In the genomic region with DNA sequence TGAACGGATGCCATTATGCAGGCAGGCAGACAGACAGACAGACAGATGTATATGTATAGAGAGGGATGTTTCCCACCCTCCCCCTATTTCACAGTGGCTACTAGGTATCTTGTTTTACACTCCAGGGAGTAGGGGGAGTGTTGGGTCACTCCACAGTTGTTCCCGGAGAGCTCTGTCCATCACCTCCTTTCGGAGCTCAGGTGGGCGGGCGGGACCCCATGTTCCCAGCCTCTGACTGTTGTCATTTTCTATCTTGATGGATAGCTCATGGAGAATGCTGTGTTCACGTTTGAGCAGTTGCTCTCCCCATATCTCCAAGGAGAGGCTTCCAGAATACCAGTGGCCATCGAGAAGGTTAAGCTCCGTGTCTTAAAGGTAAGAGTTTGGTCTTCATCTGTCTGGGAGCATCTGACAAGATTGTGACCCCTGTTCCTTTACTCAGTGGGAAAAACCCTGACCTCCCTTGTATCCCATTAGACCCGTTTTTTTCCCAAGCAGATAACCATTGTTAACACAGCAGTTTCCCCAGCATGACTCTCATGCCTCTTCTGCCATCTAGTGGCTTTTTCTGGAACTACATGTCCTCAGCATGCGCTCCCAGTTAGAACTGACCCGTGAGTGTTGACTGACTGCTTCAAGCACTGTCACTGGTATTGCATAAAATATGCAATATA, we compare ENCODE assay signal across 8 mouse cellular contexts. TPM values are rescaled to one million over a fixed set of nuclear protein-coding genes. Genes with fewer than 3 reads are reported as not detected.
A peak's percentile ranks its signal among the peaks of the same experiment; 100 is the strongest.
DNase-seq lines count a peak whose midpoint lies in the region; ATAC-seq and TF ChIP-seq lines count a peak whose summit lies in the region.

No protein-coding gene starts in this region.

- DNase-seq in 416B (ENCODE audit: low read depth) = peak; percentile 86
- peak; percentile 88 for DNase-seq in adrenal gland, postnatal 14 days
- peak; percentile 89 for DNase-seq in embryonic facial prominence, embryonic 11.5 days (ENCODE audit: low spot score)
- peak; percentile 95 for DNase-seq in heart, adult 11 months
- peak; percentile 58 to 81 for DNase-seq in left cerebral cortex, postnatal 36 days (ENCODE audit: low spot score in 2 of 2)
- peak; percentile 45 for DNase-seq in spleen, adult 12 weeks (ENCODE audit: low spot score)

- H3K4me1 ChIP-seq in embryonic facial prominence, embryonic 11.5 days (ENCODE audit: control insufficient read depth, insufficient read depth, low read length) = no peaks in the 10 kb centered on the region
- peaks cover 6% of the 10 kb centered on the region; the same call in 1 of the 2 replicates for H3K4me1 ChIP-seq in intestine, postnatal 0 days (replicated peaks; ENCODE audit: control insufficient read depth, insufficient read depth, low read length)
- H3K4me1 ChIP-seq in midbrain, embryonic 13.5 days (replicated peaks) = no peaks in the 10 kb centered on the region

- H3K9me3 ChIP-seq in embryonic facial prominence, embryonic 11.5 days (replicated peaks; ENCODE audit: control insufficient read depth, low read length) = no peaks in the 10 kb centered on the region
- H3K9me3 ChIP-seq in intestine, postnatal 0 days (ENCODE audit: control insufficient read depth) = no peaks in the 10 kb centered on the region
- no peaks in the 10 kb centered on the region for H3K9me3 ChIP-seq in midbrain, embryonic 13.5 days

- intact Hi-C loops in left cerebral cortex, postnatal 36 days (cut with DNase I) = loop anchor here (1.0 to 5.0 kb wide), 2 partner anchors 142 to 214 kb away; no protein-coding TSS in a partner anchor

- no peaks in the 10 kb centered on the region for H3K36me3 ChIP-seq in embryonic facial prominence, embryonic 11.5 days (replicated peaks; ENCODE audit: control insufficient read depth, insufficient read depth, low read depth, low read length)
- H3K36me3 ChIP-seq in intestine, postnatal 0 days (ENCODE audit: control insufficient read depth, insufficient read depth) = no peaks in the 10 kb centered on the region
- no peaks in the 10 kb centered on the region for H3K36me3 ChIP-seq in midbrain, embryonic 13.5 days

- no peaks in the 10 kb centered on the region for H3K27me3 ChIP-seq in embryonic facial prominence, embryonic 11.5 days (ENCODE audit: control insufficient read depth, insufficient read depth, low read length)
- H3K27me3 ChIP-seq in intestine, postnatal 0 days (replicated peaks; ENCODE audit: control insufficient read depth, insufficient read depth, low read length) = no peaks in the 10 kb centered on the region
- peaks cover 9% of the 10 kb centered on the region; the same call in 1 of the 2 replicates for H3K27me3 ChIP-seq in midbrain, embryonic 13.5 days

- no peak overlapping the region for H3K4me3 ChIP-seq in embryonic facial prominence, embryonic 11.5 days (ENCODE audit: low read depth, low read length)
- no peak overlapping the region for H3K4me3 ChIP-seq in intestine, postnatal 0 days (ENCODE audit: low read depth, low read length)
- no peak overlapping the region for H3K4me3 ChIP-seq in midbrain, embryonic 13.5 days (replicated peaks)

- H3K4me2 ChIP-seq in embryonic facial prominence, embryonic 11.5 days (ENCODE audit: low read depth, low read length) = no peak overlapping the region
- H3K4me2 ChIP-seq in intestine, postnatal 0 days (replicated peaks; ENCODE audit: low read depth) = no peak overlapping the region
- 0 out of 2 replicates have a peak overlapping the region, but pooled peaks have one; percentile 2 for H3K4me2 ChIP-seq in midbrain, embryonic 13.5 days (replicated peaks)

- no peak overlapping the region for H3K27ac ChIP-seq in embryonic facial prominence, embryonic 11.5 days (replicated peaks; ENCODE audit: low read depth, low read length)
- no peak overlapping the region for H3K27ac ChIP-seq in intestine, postnatal 0 days (ENCODE audit: low read depth, low read length)
- H3K27ac ChIP-seq in midbrain, embryonic 13.5 days = no peak overlapping the region

- TF ChIP-seq CTCF in intestine, postnatal 0 days (IDR thresholded peaks at IDR 0.05; ENCODE audit: low read depth) = peak; percentile 98

- 29% methylated on average over 11 of the region's 11 CpGs for WGBS in embryonic facial prominence, embryonic 11.5 days
- 38% methylated on average over 11 of the region's 11 CpGs for WGBS in intestine, postnatal 0 days
- WGBS in midbrain, embryonic 13.5 days = 40% methylated on average over 11 of the region's 11 CpGs

- H3K9ac ChIP-seq in embryonic facial prominence, embryonic 11.5 days (replicated peaks; ENCODE audit: low read length) = no peak overlapping the region
- H3K9ac ChIP-seq in intestine, postnatal 0 days (ENCODE audit: low read depth, low read length) = no peak overlapping the region
- no peak overlapping the region; the same call in 1 of the 2 replicates for H3K9ac ChIP-seq in midbrain, embryonic 13.5 days (replicated peaks)

- ATAC-seq in embryonic facial prominence, embryonic 11.5 days (replicated peaks; ENCODE audit: insufficient number of reproducible peaks, low FRiP score, low TSS enrichment, low read depth) = peak; percentile 66; the same call in 1 of the 2 replicates
- ATAC-seq in intestine, postnatal 0 days = peak; percentile 43; the same call in 1 of the 2 replicates
- ATAC-seq in midbrain, embryonic 13.5 days = peak; percentile 88

RNA-seq across cellular contexts. Expression of gene Edem3, which starts 49.3 kb away (rescaled TPM):
- 88.7 and 96.0 TPM in 2 replicates for total RNA-seq in adrenal gland, postnatal 14 days (2021)
- 22.8 and 25.9 TPM in 2 replicates for polyA plus RNA-seq in embryonic facial prominence, embryonic 11.5 days (2014; fragmentation: Nextera tagmentation; extraction: Ambion mirVana)
- 8.5 and 9.6 TPM in 2 replicates for polyA plus RNA-seq in intestine, postnatal 0 days (2015; fragmentation: Nextera tagmentation; extraction: Ambion mirVana)
- 10 to 100 TPM; 35.8 to 38.7 TPM for total RNA-seq in left cerebral cortex, postnatal 36 days (2021)
- polyA plus RNA-seq in midbrain, embryonic 13.5 days (2015; fragmentation: Nextera tagmentation; extraction: Ambion mirVana) = 18.2 and 19.1 TPM in 2 replicates

Comparison
In these comparisons a context has a peak if more than half of its experiments do, and no peak if none do; other contexts are left out.
1. DNase-seq: peak in every context shown above with its lines; median percentile 95 in heart, adult 11 months; 89 in embryonic facial prominence, embryonic 11.5 days; 88 in adrenal gland, postnatal 14 days; 86 in 416B; 70 in left cerebral cortex, postnatal 36 days; 45 in spleen, adult 12 weeks.